Mouse (Mus musculus) lung, embryonic 14.5 days (tissue): ENCODE data around the gene Nfatc3. TPM values are rescaled to one million over a fixed set of nuclear protein-coding genes. Genes with fewer than 3 reads are reported as not detected.

Experiments used
- ATAC-seq: fragments of 200-750 bp; cut with Nextera tagmentation; 2 replicates; pipeline ENCODE4 v1.8.0; 2017; ENCODE audit warnings: mild to moderate bottlenecking, moderate TSS enrichment, moderate library complexity; ENCODE audit not compliant: insufficient read depth
- DNase-seq: peaks from one replicate; pipeline ENCODE4 v3.0.0-alpha.2; 2015
- H3K27ac ChIP-seq: fragments of 300-500 bp; sonication (generic); 2 replicates; pipeline ENCODE4 v1.5.1; 2014; ENCODE audit warnings: low read depth, mild to moderate bottlenecking, moderate library complexity
- H3K27me3 ChIP-seq: fragments of 300-500 bp; sonication (generic); 2 replicates; pipeline ENCODE4 v1.6.1; 2014; ENCODE audit warnings: low read length, control low read depth; ENCODE audit not compliant: insufficient read depth
- H3K36me3 ChIP-seq: fragments of 300-500 bp; sonication (generic); 2 replicates; pipeline ENCODE4 v1.6.1; 2014; ENCODE audit warnings: control low read depth; ENCODE audit not compliant: insufficient read depth
- H3K4me1 ChIP-seq: fragments of 300-500 bp; sonication (generic); 2 replicates; pipeline ENCODE4 v1.6.1; 2014; ENCODE audit warnings: antibody characterized with exemption, control low read depth; ENCODE audit not compliant: insufficient read depth
- H3K4me2 ChIP-seq: fragments of 300-500 bp; sonication (generic); 2 replicates; pipeline ENCODE4 v1.6.1; 2014; ENCODE audit warnings: mild to moderate bottlenecking
- H3K4me3 ChIP-seq: fragments of 300-500 bp; sonication (generic); 2 replicates; pipeline ENCODE4 v1.5.1; 2014; ENCODE audit warnings: low read depth, low read length
- H3K9ac ChIP-seq: fragments of 300-500 bp; sonication (generic); 2 replicates; pipeline ENCODE4 v1.6.1; 2014
- H3K9me3 ChIP-seq: fragments of 300-500 bp; sonication (generic); 2 replicates; pipeline ENCODE4 v1.6.1; 2016; ENCODE audit warnings: low read depth, low read length, control low read depth
- CTCF ChIP-seq: IDR thresholded peaks from 2 replicates; pipeline ENCODE4 v1.5.1; 2016; ENCODE audit warnings: antibody characterized with exemption, low read depth
- WGBS: fragments of 180-500 bp; shearing (Covaris S2); extraction: QIAGEN DNeasy Blood & Tissue Kit; methylation state at CpG from one replicate; pipeline ENCODE4 v1.1.7; 2014; 5-methylcytosine and 5-hydroxymethylcytosine counted together
- polyA plus RNA-seq: library from polyadenylated mRNA; unstranded; fragments of >200 nt; fragmentation: Nextera tagmentation; extraction: Ambion mirVana; gene quantifications from 2 replicates; pipeline ENCODE4 v1.2.1, GENCODE M21; 2014

Nfatc3 gene
- polyA plus RNA-seq, 1 experiment from 2014 or later, result 7.6 TPM

DNA sequence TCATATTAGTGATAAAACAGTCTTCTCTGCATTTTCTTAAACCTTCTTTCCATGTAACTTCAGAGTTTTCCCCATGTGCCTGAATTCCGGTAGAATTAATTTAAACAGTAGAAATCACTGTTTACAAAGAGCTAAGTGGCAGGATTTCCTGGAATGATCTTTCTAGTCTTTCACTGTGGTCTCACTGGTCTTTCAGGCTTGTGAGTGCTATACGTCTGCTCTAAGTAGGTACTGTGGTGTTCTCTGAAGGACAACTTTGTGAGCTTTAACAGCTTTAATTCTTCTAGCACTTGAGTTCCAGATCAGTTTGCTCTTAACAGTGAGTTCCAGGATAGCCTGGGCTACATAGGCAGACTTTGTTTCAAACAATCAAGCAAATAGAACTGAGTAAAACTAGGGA lies 119.8 kb downstream of the Nfatc3 start:
- Histone ChIP-seq H3K9me3 (no peaks in the 10 kb centered on the region), H3K9ac (no peak overlapping the region), H3K36me3 (peaks cover 11% of the 10 kb centered on the region; the same call in 1 of the 2 replicates), H3K27me3 (no peaks in the 10 kb centered on the region), H3K4me1 (peaks cover 3% of the 10 kb centered on the region; the same call in 1 of the 2 replicates), H3K27ac (peak overlapping the region; percentile 67), H3K4me3 (no peak overlapping the region), H3K4me2 (no peak overlapping the region; the same call in 1 of the 2 replicates)
- DNase-seq, result peak; percentile 32
- WGBS, result 20% methylated on average over 2 of the region's 2 CpGs
- TF ChIP-seq CTCF, result no peak
- ATAC-seq, result no peak

Other genes with a start within 250 kb of the Nfatc3 start
- gene Ranbp10, start 231.5 kb upstream of the Nfatc3 start, polyA plus RNA-seq, result 12.2 and 13.8 TPM in 2 replicates
- gene Tsnaxip1, start 231.1 kb upstream of the Nfatc3 start, polyA plus RNA-seq, result 0.09 and 0.11 TPM in 2 replicates
- 41.4 and 46.2 TPM in 2 replicates for gene Cenpt, start 205.6 kb upstream of the Nfatc3 start, polyA plus RNA-seq
- gene Thap11, start 203.7 kb upstream of the Nfatc3 start, polyA plus RNA-seq, result 62.7 and 70.7 TPM in 2 replicates
- 317 and 347 TPM in 2 replicates for gene Nutf2, start 198.3 kb upstream of the Nfatc3 start, polyA plus RNA-seq
- 48.2 and 55.4 TPM in 2 replicates for gene Edc4, start 178.0 kb upstream of the Nfatc3 start, polyA plus RNA-seq
- 0.97 TPM in 1 of 2 replicates, not detected in the other for gene Nrn1l, start 165.3 kb upstream of the Nfatc3 start, polyA plus RNA-seq
- 32.0 and 33.7 TPM in 2 replicates for gene Pskh1, start 158.4 kb upstream of the Nfatc3 start, polyA plus RNA-seq
- 0.41 and 0.68 TPM in 2 replicates for gene Ctrl, start 125.0 kb upstream of the Nfatc3 start, polyA plus RNA-seq
- 33.6 and 34.0 TPM in 2 replicates for gene Psmb10, start 120.4 kb upstream of the Nfatc3 start, polyA plus RNA-seq
- 1.2 and 2.1 TPM in 2 replicates for gene Lcat, start 115.5 kb upstream of the Nfatc3 start, polyA plus RNA-seq
- 32.9 and 35.8 TPM in 2 replicates for gene Slc12a4, start 92.7 kb upstream of the Nfatc3 start, polyA plus RNA-seq
- gene Dpep3, start 79.4 kb upstream of the Nfatc3 start, polyA plus RNA-seq, result not detected in 2 replicates
- 20.0 and 20.3 TPM in 2 replicates for gene Dus2, start 67.5 kb upstream of the Nfatc3 start, polyA plus RNA-seq
- gene Dpep2nb, start 52.9 kb upstream of the Nfatc3 start, polyA plus RNA-seq, result not detected in 2 replicates
- gene Ddx28, start 47.0 kb upstream of the Nfatc3 start, polyA plus RNA-seq, result 19.1 and 19.5 TPM in 2 replicates
- 29.6 and 31.1 TPM in 2 replicates for gene Esrp2, start 78.1 kb downstream of the Nfatc3 start, polyA plus RNA-seq
- 3.5 and 3.8 TPM in 2 replicates for gene Pla2g15, start 91.6 kb downstream of the Nfatc3 start, polyA plus RNA-seq
- 80.6 and 85.0 TPM in 2 replicates for gene Slc7a6, start 110.0 kb downstream of the Nfatc3 start, polyA plus RNA-seq
- gene Slc7a6os, start 152.1 kb downstream of the Nfatc3 start, polyA plus RNA-seq, result 36.7 and 38.6 TPM in 2 replicates
- 48.7 and 53.9 TPM in 2 replicates for gene Prmt7, start 152.1 kb downstream of the Nfatc3 start, polyA plus RNA-seq